Mouse (Mus musculus) stomach, embryonic 15.5 days (tissue): ENCODE results near the gene Vmn1r81. TPM values are rescaled to one million over a fixed set of nuclear protein-coding genes. Genes with fewer than 3 reads are reported as not detected.

ENCODE experiments used
- ATAC-seq: fragments of 200-750 bp; cut with Nextera tagmentation; 2 replicates; pipeline ENCODE4 v1.8.0; 2017; ENCODE audit warnings: low read depth, moderate number of reproducible peaks, moderate TSS enrichment; ENCODE audit not compliant: insufficient read depth, low FRiP score
- H3K27ac ChIP-seq: fragments of 300-500 bp; sonication (generic); 2 replicates; pipeline ENCODE4 v1.5.1; 2015; ENCODE audit warnings: mild to moderate bottlenecking, inconsistent platforms
- H3K27me3 ChIP-seq: fragments of 300-500 bp; sonication (generic); replicated peaks from 2 replicates; pipeline ENCODE4 v1.6.1; 2015; ENCODE audit warnings: inconsistent platforms
- H3K36me3 ChIP-seq: fragments of 300-500 bp; sonication (generic); 2 replicates; pipeline ENCODE4 v1.6.1; 2015; ENCODE audit warnings: inconsistent platforms
- H3K4me1 ChIP-seq: fragments of 300-500 bp; sonication (generic); 2 replicates; pipeline ENCODE4 v1.6.1; 2015; ENCODE audit warnings: inconsistent platforms
- H3K4me2 ChIP-seq: fragments of 300-500 bp; sonication (generic); 2 replicates; pipeline ENCODE4 v1.6.1; 2015; ENCODE audit warnings: mild to moderate bottlenecking, inconsistent platforms
- H3K4me3 ChIP-seq: fragments of 300-500 bp; sonication (generic); replicated peaks from 2 replicates; pipeline ENCODE4 v1.5.1; 2015; ENCODE audit warnings: inconsistent platforms
- H3K9ac ChIP-seq: fragments of 300-500 bp; sonication (generic); 2 replicates; pipeline ENCODE4 v1.6.1; 2015; ENCODE audit warnings: inconsistent platforms
- H3K9me3 ChIP-seq: fragments of 300-500 bp; sonication (generic); 2 replicates; pipeline ENCODE4 v1.6.1; 2016; ENCODE audit warnings: inconsistent platforms
- WGBS: fragments of 180-500 bp; shearing (Covaris S2); methylation state at CpG from one replicate; pipeline ENCODE4 v1.1.7; 2015; 5-methylcytosine and 5-hydroxymethylcytosine counted together
- polyA plus RNA-seq: library from polyadenylated mRNA; unstranded; fragments of >200 nt; fragmentation: Nextera tagmentation; extraction: Ambion mirVana; gene quantifications from 2 replicates; pipeline ENCODE4 v1.2.1, GENCODE M21; 2015

Vmn1r81 gene
- not detected in 2 replicates for polyA plus RNA-seq

DNA sequence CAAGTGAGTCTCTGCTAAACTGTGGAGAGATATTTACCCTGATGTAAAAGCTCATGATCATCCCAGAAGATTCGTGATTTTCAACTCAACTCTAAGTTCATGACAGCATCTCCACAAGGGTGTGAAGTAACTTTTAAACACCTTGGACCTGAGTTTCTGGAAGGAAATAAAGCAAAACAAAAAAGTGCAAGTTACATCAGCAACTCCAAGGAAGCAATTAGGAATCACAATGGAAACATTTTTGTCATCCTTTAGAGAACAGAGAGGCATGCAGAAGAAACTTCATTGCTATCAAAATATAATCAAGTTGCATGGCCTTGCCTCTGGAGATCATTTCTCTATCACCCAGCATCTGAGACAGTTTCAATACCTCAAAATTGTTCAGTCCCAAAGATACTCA lies at the start of gene Vmn1r81:
Gene Vmn1r81 (minus strand): TSS at position 101 of the 400 bp plus-strand sequence.
- Histone ChIP-seq H3K4me2 (no peak within 1 kb of the TSS), H3K9ac (no peak within 1 kb of the TSS), H3K4me3 (no peak within 1 kb of the TSS), H3K9me3 (no peaks in the 10 kb centered on the region), H3K36me3 (no peaks in the 10 kb centered on the region), H3K4me1 (no peaks in the 10 kb centered on the region), H3K27ac (no peak within 1 kb of the TSS), H3K27me3 (no peaks in the 10 kb centered on the region)
- ATAC-seq: no peak
- 78% methylated on average over 1 of the region's 1 CpGs for WGBS

DNA sequence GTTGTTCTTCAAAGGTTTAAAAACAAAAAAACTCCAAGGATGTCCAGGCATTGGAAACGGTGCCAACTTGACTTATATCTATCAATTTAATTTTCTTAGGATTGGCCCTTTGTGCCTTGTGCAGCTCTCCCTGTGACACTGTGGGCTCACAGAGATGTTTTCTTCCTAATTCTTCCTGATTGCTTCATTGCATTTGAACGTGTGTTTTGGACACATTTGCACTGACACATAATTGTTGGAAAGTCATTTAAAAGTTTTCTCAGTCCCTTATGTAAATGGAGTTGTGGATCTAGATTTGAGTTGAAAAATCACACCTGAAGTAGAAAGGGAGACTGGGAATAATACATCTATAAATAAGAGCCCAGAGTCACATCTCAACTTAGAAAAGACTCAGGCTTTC lies 32.1 kb upstream of the Vmn1r81 start, which contains the start of gene Vmn1r82:
Gene Vmn1r82 (plus strand): TSS at position 301 of the 400 bp plus-strand sequence.
- Histone ChIP-seq H3K4me3 (no peak within 1 kb of the TSS), H3K36me3 (no peaks in the 10 kb centered on the region), H3K9ac (no peak within 1 kb of the TSS), H3K27me3 (no peaks in the 10 kb centered on the region), H3K9me3 (no peaks in the 10 kb centered on the region), H3K4me2 (no peak within 1 kb of the TSS), H3K4me1 (no peaks in the 10 kb centered on the region), H3K27ac (no peak within 1 kb of the TSS)
- no peak for ATAC-seq
- WGBS: 49% methylated on average over 2 of the region's 2 CpGs

DNA sequence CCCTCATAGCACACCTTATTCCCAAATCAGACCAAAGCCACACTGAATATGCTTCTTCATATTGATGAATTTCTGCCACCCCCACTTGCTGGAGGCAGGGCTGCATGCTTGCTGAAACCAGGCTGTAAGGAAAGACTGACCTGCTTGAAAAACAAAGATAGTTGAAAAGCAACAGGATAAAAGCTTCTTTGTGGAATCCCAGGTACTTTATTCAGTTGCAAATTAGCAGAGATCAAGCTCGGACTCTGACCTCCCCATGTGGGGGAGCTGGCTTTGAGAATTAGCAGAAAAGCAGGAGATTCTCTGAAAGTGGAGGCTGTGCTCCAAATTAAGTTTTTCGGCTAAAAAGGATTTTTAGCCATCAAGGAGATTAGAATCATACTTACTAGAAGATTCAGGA lies 63.9 kb downstream of the Vmn1r81 start:
- H3K27me3 ChIP-seq: no peaks in the 10 kb centered on the region
- WGBS: 76% methylated on average over 2 of the region's 2 CpGs
- H3K36me3 ChIP-seq: no peaks in the 10 kb centered on the region
- no peaks in the 10 kb centered on the region for H3K4me1 ChIP-seq
- no peak overlapping the region for H3K9ac ChIP-seq
- H3K4me3 ChIP-seq: no peak overlapping the region
- H3K9me3 ChIP-seq: no peaks in the 10 kb centered on the region
- H3K27ac ChIP-seq: no peak overlapping the region
- H3K4me2 ChIP-seq: no peak overlapping the region
- ATAC-seq: no peak

Other genes with a start within 250 kb of the Vmn1r81 start
- gene Vmn1r77, start 231.5 kb downstream of the Vmn1r81 start, polyA plus RNA-seq: not detected in 2 replicates
- not detected in 2 replicates for gene Vmn1r78, start 118.0 kb downstream of the Vmn1r81 start, polyA plus RNA-seq
- not detected in 2 replicates for gene Vmn1r79, start 97.0 kb downstream of the Vmn1r81 start, polyA plus RNA-seq
- gene Vmn1r80, start 79.0 kb downstream of the Vmn1r81 start, polyA plus RNA-seq: not detected in 2 replicates
- gene Vmn1r82, start 32.2 kb upstream of the Vmn1r81 start, polyA plus RNA-seq: not detected in 2 replicates
- 0.08 TPM in 1 of 2 replicates, not detected in the other for gene Vmn1r83, start 61.2 kb upstream of the Vmn1r81 start, polyA plus RNA-seq
- gene Vmn1r84, start 101.0 kb upstream of the Vmn1r81 start, polyA plus RNA-seq: not detected in 2 replicates
- 3.8 and 4.0 TPM in 2 replicates for gene Zfp551, start 154.5 kb upstream of the Vmn1r81 start, polyA plus RNA-seq
- gene Zfp606, start 210.0 kb upstream of the Vmn1r81 start, polyA plus RNA-seq: 17.5 and 17.7 TPM in 2 replicates
- gene 2900092C05Rik, start 244.2 kb upstream of the Vmn1r81 start, polyA plus RNA-seq: not detected in 2 replicates